Mouse (Mus musculus) liver, embryonic 14.5 days (tissue): ENCODE measurements at regions not wholly inside any gene's neighbourhood (a gene's known extent, or its start where the extent isn't known, plus 50 kb on each side); places are given as distances from the start of the nearest gene placed in this dataset.

Source experiments
- CTCF ChIP-seq: IDR thresholded peaks from 2 replicates; pipeline ENCODE4 v1.5.1; 2016; ENCODE audit warnings: antibody characterized with exemption, low read depth, control low read depth
- EP300 ChIP-seq: IDR thresholded peaks from 2 replicates; pipeline ENCODE4 v1.6.1; 2016; ENCODE audit warnings: antibody characterized with exemption, low read depth

- TF ChIP-seq CTCF (no peak), EP300 (no peak)
Measured at GRCm38 (mm10) chr4:62888736-62889135, 76.6 kb upstream of the Zfp618 start.
